Mouse (Mus musculus): ENCODE measurements at regions not wholly inside any gene's neighbourhood (a gene's known extent, or its start where the extent isn't known, plus 50 kb on each side); places are given as distances from the start of the nearest gene placed in this dataset.

- no peak for TF ChIP-seq POLR2A (IDR thresholded peaks at IDR 0.05; ENCODE audit: low read depth, low read length)
- no peak for TF ChIP-seq CTCF (conservative IDR thresholded peaks at IDR 0.05; ENCODE audit: insufficient read depth, insufficient read length, low read depth, low read length)
- Histone ChIP-seq H3K4me1 (ENCODE audit: control insufficient read depth, insufficient read depth, low read length) (no peaks in the 10 kb centered on the region), H3K4me3 (ENCODE audit: insufficient read depth, low read depth, low read length) (no peak overlapping the region), H3K27me3 (replicated peaks; ENCODE audit: control insufficient read depth, insufficient read depth, low read length) (no peaks in the 10 kb centered on the region), H3K36me3 (ENCODE audit: control insufficient read depth, insufficient read depth, low read length) (no peaks in the 10 kb centered on the region), H3K27ac (ENCODE audit: insufficient read depth, low read depth, low read length) (no peak overlapping the region)
- WGBS, result 94% methylated on average over 4 of the region's 4 CpGs
- no peak for DNase-seq
These were observed 337.9 kb upstream of the Tmem161b start for GRCm38 (mm10) chr13:83884226-83884625.

DNA sequence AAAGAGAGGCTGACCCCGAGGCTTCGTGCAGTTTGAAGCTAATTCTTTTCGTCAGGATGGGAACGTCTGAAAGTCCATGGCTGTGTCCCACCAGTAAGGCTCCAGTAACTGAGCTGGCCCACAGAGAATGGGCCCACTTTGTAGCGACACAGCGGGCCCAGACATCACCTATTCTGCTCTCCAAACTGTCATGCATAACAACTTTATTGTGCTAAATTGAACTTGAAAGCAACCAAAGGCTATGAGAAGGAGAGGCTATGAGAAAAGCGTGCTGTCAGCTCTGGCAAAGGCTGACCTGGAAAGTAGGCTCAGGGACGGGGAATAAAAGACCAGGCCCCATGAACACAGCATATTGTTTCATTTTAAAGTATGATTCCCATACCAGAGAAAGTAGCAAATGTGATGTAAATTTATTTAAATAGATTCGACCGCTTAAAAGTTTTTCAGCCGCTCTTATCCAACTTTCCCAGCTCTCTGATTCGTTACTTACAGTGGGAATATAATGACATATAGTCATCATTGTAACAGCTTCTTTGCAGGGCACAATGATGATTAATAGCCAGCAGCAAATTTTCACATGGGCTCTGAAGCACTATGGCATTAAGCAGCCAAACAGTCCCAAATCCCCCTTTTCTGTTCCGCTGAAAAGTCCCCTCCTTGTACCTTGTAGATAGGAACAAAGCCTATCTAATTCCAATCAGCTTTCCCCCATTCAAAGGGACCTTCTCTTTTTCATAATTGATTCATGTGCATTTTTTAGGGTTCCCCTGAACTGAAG, 337.1 kb upstream of the Tmem161b start:
- Histone ChIP-seq H3K4me3 (ENCODE audit: insufficient read depth, low read depth, low read length) (no peak overlapping the region), H3K27me3 (replicated peaks; ENCODE audit: control insufficient read depth, insufficient read depth, low read length) (no peaks in the 10 kb centered on the region), H3K4me1 (ENCODE audit: control insufficient read depth, insufficient read depth, low read length) (no peaks in the 10 kb centered on the region), H3K36me3 (ENCODE audit: control insufficient read depth, insufficient read depth, low read length) (no peaks in the 10 kb centered on the region), H3K27ac (ENCODE audit: insufficient read depth, low read depth, low read length) (no peak overlapping the region)
- DNase-seq, result no peak
- no peak for TF ChIP-seq CTCF (conservative IDR thresholded peaks at IDR 0.05; ENCODE audit: insufficient read depth, insufficient read length, low read depth, low read length)
- TF ChIP-seq POLR2A (IDR thresholded peaks at IDR 0.05; ENCODE audit: low read depth, low read length), result no peak
- 73% methylated on average over 13 of the region's 13 CpGs for WGBS

DNA sequence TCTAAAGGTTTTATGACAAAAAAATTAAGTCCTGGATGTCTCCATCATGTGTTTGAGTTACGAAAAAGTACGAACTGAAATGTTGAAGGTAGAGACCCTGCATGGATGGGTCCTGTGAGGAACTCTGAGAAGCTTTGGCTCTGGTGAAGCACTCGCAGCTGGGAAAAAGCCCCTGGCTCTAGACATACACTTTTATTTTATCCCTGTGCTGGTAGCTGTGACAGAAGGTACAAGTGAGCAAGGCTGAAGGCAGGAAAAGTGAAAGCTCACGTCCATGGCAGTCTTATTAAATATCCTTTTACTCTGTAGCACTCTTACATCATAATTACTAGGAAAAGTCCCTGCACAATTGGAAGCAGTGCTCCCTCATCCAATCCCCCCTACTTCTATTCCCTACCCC, 336.4 kb upstream of the Tmem161b start:
- H3K36me3 ChIP-seq (ENCODE audit: control insufficient read depth, insufficient read depth, low read length), result no peaks in the 10 kb centered on the region
- H3K27me3 ChIP-seq (replicated peaks; ENCODE audit: control insufficient read depth, insufficient read depth, low read length), result no peaks in the 10 kb centered on the region
- WGBS, result 75% methylated on average over 4 of the region's 4 CpGs
- no peak overlapping the region for H3K4me3 ChIP-seq (ENCODE audit: insufficient read depth, low read depth, low read length)
- no peak for TF ChIP-seq CTCF (conservative IDR thresholded peaks at IDR 0.05; ENCODE audit: insufficient read depth, insufficient read length, low read depth, low read length)
- no peak for TF ChIP-seq POLR2A (IDR thresholded peaks at IDR 0.05; ENCODE audit: low read depth, low read length)
- H3K4me1 ChIP-seq (ENCODE audit: control insufficient read depth, insufficient read depth, low read length), result no peaks in the 10 kb centered on the region
- DNase-seq, result no peak
- H3K27ac ChIP-seq (ENCODE audit: insufficient read depth, low read depth, low read length), result no peak overlapping the region

GRCm38 (mm10) chr13:83914697-83915096, 307.4 kb upstream of the Tmem161b start:
- 24% methylated on average over 2 of the region's 2 CpGs for WGBS
- TF ChIP-seq CTCF (conservative IDR thresholded peaks at IDR 0.05; ENCODE audit: insufficient read depth, insufficient read length, low read depth, low read length) (no peak), POLR2A (IDR thresholded peaks at IDR 0.05; ENCODE audit: low read depth, low read length) (no peak)
- Histone ChIP-seq H3K36me3 (ENCODE audit: control insufficient read depth, insufficient read depth, low read length) (no peaks in the 10 kb centered on the region), H3K27me3 (replicated peaks; ENCODE audit: control insufficient read depth, insufficient read depth, low read length) (no peaks in the 10 kb centered on the region), H3K27ac (ENCODE audit: insufficient read depth, low read depth, low read length) (no peak overlapping the region), H3K4me1 (ENCODE audit: control insufficient read depth, insufficient read depth, low read length) (no peaks in the 10 kb centered on the region), H3K4me3 (ENCODE audit: insufficient read depth, low read depth, low read length) (no peak overlapping the region)
- DNase-seq, result no peak

GRCm38 (mm10) chr13:83932761-83933160, 289.3 kb upstream of the Tmem161b start:
- WGBS, result 90% methylated on average over 2 of the region's 2 CpGs
- H3K4me1 ChIP-seq (ENCODE audit: control insufficient read depth, insufficient read depth, low read length), result no peaks in the 10 kb centered on the region
- no peak overlapping the region for H3K4me3 ChIP-seq (ENCODE audit: insufficient read depth, low read depth, low read length)
- no peaks in the 10 kb centered on the region for H3K27me3 ChIP-seq (replicated peaks; ENCODE audit: control insufficient read depth, insufficient read depth, low read length)
- DNase-seq, result no peak
- TF ChIP-seq POLR2A (IDR thresholded peaks at IDR 0.05; ENCODE audit: low read depth, low read length), result no peak
- no peak for TF ChIP-seq CTCF (conservative IDR thresholded peaks at IDR 0.05; ENCODE audit: insufficient read depth, insufficient read length, low read depth, low read length)
- no peaks in the 10 kb centered on the region for H3K36me3 ChIP-seq (ENCODE audit: control insufficient read depth, insufficient read depth, low read length)
- no peak overlapping the region for H3K27ac ChIP-seq (ENCODE audit: insufficient read depth, low read depth, low read length)

DNA sequence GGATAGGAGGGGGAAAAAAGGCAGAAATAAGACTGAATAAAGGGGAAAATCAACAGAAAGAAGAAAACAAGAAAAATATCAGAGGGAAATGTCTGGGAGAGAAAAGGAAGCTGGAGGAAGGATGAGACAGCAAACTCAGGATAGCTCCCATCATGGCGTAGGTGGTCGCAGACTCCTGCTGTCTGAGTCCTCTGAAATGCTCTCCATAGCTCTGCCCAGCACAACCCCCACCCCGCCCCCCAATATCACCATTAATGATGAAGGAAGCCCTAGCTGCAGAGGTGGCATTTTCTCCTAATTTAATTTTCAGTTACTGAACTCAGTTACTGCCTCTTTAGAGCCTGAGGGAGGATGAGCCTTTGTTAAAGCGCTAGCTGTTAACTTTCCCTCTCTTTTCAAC, 275.6 kb upstream of the Tmem161b start:
- TF ChIP-seq CTCF (conservative IDR thresholded peaks at IDR 0.05; ENCODE audit: insufficient read depth, insufficient read length, low read depth, low read length) (no peak), POLR2A (IDR thresholded peaks at IDR 0.05; ENCODE audit: low read depth, low read length) (no peak)
- WGBS, result 81% methylated on average over 4 of the region's 4 CpGs

DNA sequence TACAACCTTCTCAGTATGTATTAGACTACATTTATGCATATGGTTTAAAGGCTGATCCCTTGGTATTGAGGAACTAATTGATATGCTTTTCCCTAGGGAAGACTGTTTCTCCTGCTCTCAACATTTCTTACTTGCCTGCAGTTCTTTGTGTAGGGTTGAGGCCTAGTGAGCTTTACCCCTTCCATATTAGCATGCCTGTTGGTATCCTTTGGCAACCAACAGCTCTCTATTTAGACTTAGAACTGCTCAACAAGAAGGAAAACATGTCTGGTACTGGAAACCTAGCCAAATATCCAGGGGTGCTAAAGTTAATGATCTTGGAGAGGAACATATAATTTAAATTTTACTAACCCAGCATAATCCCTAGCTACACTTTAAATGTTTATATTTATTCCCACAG, 270.9 kb upstream of the Tmem161b start:
- TF ChIP-seq POLR2A (IDR thresholded peaks at IDR 0.05; ENCODE audit: low read depth, low read length) (no peak), CTCF (conservative IDR thresholded peaks at IDR 0.05; ENCODE audit: insufficient read depth, insufficient read length, low read depth, low read length) (no peak)
- Histone ChIP-seq H3K27me3 (replicated peaks; ENCODE audit: control insufficient read depth, insufficient read depth, low read length) (no peaks in the 10 kb centered on the region), H3K27ac (ENCODE audit: insufficient read depth, low read depth, low read length) (no peak overlapping the region), H3K4me1 (ENCODE audit: control insufficient read depth, insufficient read depth, low read length) (no peaks in the 10 kb centered on the region), H3K4me3 (ENCODE audit: insufficient read depth, low read depth, low read length) (no peak overlapping the region), H3K36me3 (ENCODE audit: control insufficient read depth, insufficient read depth, low read length) (no peaks in the 10 kb centered on the region)
- DNase-seq, result no peak

More for the DNA sequence above, 275.6 kb upstream of the Tmem161b start:
- Histone ChIP-seq H3K4me1 (ENCODE audit: control insufficient read depth, insufficient read depth, low read length) (no peaks in the 10 kb centered on the region), H3K27me3 (replicated peaks; ENCODE audit: control insufficient read depth, insufficient read depth, low read length) (no peaks in the 10 kb centered on the region), H3K36me3 (ENCODE audit: control insufficient read depth, insufficient read depth, low read length) (no peaks in the 10 kb centered on the region), H3K4me3 (ENCODE audit: insufficient read depth, low read depth, low read length) (no peak overlapping the region), H3K27ac (ENCODE audit: insufficient read depth, low read depth, low read length) (no peak overlapping the region)
- DNase-seq, result no peak
